Mouse (Mus musculus) E14TG2a.4 (cell line): ENCODE results near the gene Atg9b.

Experiments used
- CTCF ChIP-seq: conservative IDR thresholded peaks from 2 replicates; pipeline ENCODE4 v1.5.1; 2014; ENCODE audit warnings: low read length
- NANOG ChIP-seq: IDR thresholded peaks from 2 replicates; pipeline ENCODE4 v1.6.1; 2014; ENCODE audit warnings: borderline replicate concordance, low read length, mixed read lengths
- POU5F1 ChIP-seq: IDR thresholded peaks from 2 replicates; pipeline ENCODE4 v1.6.1; 2014; ENCODE audit warnings: low read length, borderline replicate concordance

DNA sequence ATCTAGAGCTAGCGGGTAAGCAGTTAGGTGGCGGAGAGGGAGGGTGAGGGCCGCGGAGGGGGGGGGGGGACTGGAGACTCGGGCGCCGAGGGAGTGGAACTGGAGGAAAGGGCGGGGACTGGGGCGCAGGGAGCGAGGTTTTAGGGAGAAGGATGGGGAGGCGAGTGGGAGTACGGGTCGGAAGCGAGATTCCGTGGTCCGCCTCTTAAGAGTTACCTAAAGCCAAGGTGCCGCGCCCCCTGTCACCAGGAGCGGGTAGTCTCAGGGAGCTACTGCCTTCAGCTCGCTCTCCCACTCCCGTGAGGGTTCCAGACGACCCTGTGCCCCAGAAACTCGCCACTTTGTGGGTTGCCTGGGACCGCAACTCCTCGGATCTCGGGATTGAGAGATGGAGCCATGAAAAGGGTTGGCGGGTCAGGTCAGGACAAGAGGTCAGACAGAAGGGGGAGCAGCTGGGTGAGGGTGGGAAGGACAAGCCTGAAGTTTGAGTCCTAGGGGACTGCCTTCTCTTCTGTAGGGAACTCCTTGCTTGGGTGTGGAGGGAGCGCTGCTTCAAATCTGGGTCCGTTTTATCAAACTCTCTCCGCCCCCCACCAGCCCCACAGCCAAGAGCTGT, 33.6 kb upstream of the Atg9b start:
- TF ChIP-seq CTCF, result no peak
- TF ChIP-seq NANOG, result no peak
- TF ChIP-seq POU5F1, result no peak
